Mouse (Mus musculus): ENCODE data around the gene Yy2. TPM values are rescaled to one million over a fixed set of nuclear protein-coding genes. Genes with fewer than 3 reads are reported as not detected.

The Yy2 gene
- polyA plus RNA-seq, 1 experiment from 2014 or later = 4.5 TPM

DNA sequence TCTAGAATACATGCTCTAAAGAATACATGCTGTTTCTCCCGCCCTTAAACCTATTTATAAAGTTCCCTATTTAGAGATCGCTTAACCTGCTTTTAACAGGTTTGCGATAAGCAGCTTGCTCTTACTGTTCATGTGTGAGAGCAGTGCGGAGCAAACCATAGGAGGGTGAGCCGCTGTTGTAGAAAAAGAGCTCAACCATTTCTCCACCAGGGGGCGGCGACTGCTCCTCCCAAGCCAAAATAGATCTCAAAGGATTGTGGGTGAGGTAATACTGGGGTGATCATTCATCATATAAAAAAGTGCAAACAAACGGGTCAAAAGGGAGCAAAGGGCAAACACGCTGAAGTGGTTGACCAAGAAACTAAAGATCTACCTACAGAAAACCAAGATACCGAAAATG, 5.0 kb downstream of the Yy2 start:
- no peaks in the 10 kb centered on the region for H3K4me1 ChIP-seq (replicated peaks)
- 71% methylated on average over 10 of the region's 10 CpGs for WGBS
- H3K4me2 ChIP-seq (replicated peaks) = no peak overlapping the region
- no peak overlapping the region for H3K9ac ChIP-seq
- no peaks in the 10 kb centered on the region for H3K9me3 ChIP-seq
- no peaks in the 10 kb centered on the region for H3K27me3 ChIP-seq (replicated peaks)
- H3K36me3 ChIP-seq = no peaks in the 10 kb centered on the region
- ATAC-seq = no peak
- no peak overlapping the region for H3K4me3 ChIP-seq (replicated peaks)
- H3K27ac ChIP-seq = no peak overlapping the region

DNA sequence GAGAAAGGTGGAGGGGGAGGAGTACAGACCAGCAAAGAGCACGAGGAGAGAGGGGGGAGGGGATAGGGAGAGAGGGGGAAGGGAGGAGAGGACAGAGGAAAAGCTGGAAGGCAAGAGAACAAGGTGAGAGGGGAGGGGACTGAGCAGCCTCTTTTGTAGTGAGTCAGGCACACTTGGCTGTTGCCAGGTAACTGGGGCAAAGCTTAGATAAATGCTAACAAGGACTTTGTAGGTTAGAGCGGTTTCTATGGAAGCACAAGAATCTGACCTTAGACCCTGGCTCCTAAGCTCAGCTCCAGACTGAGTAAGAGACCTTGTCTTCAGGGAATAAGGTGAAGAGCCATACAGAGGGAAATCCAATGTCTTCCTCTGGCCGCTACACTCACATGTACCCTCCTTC, 21.7 kb downstream of the Yy2 start:
- H3K4me1 ChIP-seq (replicated peaks) = no peaks in the 10 kb centered on the region
- H3K36me3 ChIP-seq = no peaks in the 10 kb centered on the region
- no peaks in the 10 kb centered on the region for H3K9me3 ChIP-seq
- no peak overlapping the region for H3K9ac ChIP-seq
- ATAC-seq = peak; percentile 97
- H3K27me3 ChIP-seq (replicated peaks) = no peaks in the 10 kb centered on the region
- WGBS = 13% methylated on average over 3 of the region's 3 CpGs
- H3K4me3 ChIP-seq (replicated peaks) = no peak overlapping the region
- no peak overlapping the region for H3K27ac ChIP-seq
- H3K4me2 ChIP-seq (replicated peaks) = no peak overlapping the region

Other genes with a start within 250 kb of the Yy2 start
- 0.05 and 0.06 TPM in 2 replicates for gene Phex, start 153.7 kb downstream of the Yy2 start, polyA plus RNA-seq (2015; fragmentation: Nextera tagmentation; extraction: Ambion mirVana)
- gene Sms, start 76.7 kb downstream of the Yy2 start, polyA plus RNA-seq (2015; fragmentation: Nextera tagmentation; extraction: Ambion mirVana) = 40.2 and 46.3 TPM in 2 replicates
- gene Mbtps2, start 29.7 kb upstream of the Yy2 start, polyA plus RNA-seq (2015; fragmentation: Nextera tagmentation; extraction: Ambion mirVana) = 19.8 and 21.4 TPM in 2 replicates
- 1.5 and 1.7 TPM in 2 replicates for gene Smpx, start 129.9 kb upstream of the Yy2 start, polyA plus RNA-seq (2015; fragmentation: Nextera tagmentation; extraction: Ambion mirVana)
- gene Klhl34, start 249.4 kb upstream of the Yy2 start, polyA plus RNA-seq (2015; fragmentation: Nextera tagmentation; extraction: Ambion mirVana) = 0.14 and 0.16 TPM in 2 replicates

All from intestine, embryonic 15.5 days (tissue).